Mouse (Mus musculus): ENCODE data around the gene Olfr1324. TPM values are rescaled to one million over a fixed set of nuclear protein-coding genes. Genes with fewer than 3 reads are reported as not detected.
A peak's percentile ranks its signal among the peaks of the same experiment; 100 is the strongest.
"Not testable (repeated sequence)": the region's sequence is repeated elsewhere in the genome, so short reads cannot be mapped to it uniquely, and the experiment has no call there.

The Olfr1324 gene
- total RNA-seq (2017): not detected in 2 replicates

DNA sequence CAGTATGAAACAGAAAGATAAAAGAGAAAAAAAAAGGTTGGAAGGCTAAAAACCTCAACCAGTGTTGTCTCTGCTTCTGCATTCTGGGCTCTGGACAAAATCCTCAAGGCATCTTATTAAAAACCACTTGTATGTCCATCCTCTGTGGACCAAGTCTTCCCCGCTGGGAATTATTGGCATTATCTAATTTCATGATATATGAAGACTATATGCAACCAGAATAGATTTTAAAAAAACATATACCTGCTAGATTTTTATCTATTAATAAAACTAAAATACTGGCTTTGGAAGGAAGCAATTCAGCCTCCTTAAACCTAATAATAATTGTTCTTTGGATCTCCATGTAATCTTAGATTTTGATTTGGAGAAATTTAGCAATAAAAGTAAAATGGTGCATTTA is at the start of gene Olfr1324:
Olfr1324 (minus strand) TSS at position 101 of the 400 bp plus-strand sequence.
- ATAC-seq (replicated peaks in 1 of 2; ENCODE audit: insufficient read depth in 1 of 2, low FRiP score in 2 of 2, low TSS enrichment in 1 of 2, low read depth in 1 of 2, poor library complexity in 2 of 2, severe bottlenecking in 2 of 2): no peak

DNA sequence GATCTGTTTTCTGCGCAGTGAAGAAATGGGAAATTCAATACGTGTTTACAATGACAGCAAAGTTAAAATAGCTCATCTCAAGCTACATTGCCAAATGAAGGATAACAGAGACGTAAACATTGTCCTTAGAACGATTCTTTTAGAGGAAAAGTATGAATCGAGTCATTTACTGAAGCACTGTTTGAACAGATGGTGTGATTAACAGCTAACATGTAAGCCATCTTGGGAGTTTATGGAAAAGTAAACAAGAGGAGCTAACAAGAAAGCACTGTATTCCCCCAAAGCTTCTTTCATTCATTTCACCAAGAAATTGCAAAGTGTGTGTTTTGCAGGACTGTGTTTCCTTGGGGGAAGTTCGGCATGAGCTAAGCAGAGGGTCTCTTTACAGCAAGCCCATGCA is 42.0 kb upstream of the Olfr1324 start:
- ATAC-seq (replicated peaks in 1 of 2; ENCODE audit: insufficient read depth in 1 of 2, low FRiP score in 2 of 2, low TSS enrichment in 1 of 2, low read depth in 1 of 2, poor library complexity in 2 of 2, severe bottlenecking in 2 of 2): not testable (repeated sequence)

DNA sequence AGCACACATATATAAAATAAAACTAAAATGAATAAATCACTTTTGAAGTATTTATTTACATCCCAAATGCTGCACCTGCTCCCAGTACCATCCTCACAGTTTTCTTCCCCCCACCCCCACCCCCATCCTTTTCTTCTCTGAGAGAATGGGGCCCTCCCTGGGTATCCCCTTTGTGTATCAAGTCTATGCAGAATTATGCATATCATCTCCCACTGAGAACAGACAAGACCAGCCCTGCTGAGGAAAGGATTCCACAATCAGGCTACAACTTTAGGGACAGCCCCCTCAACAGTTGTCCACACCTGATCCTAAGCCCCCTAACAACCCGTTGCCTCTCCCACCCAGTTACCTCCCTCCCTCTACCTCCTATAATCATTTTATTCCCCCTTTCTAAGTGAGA is 27.8 kb upstream of the Olfr1324 start:
- ATAC-seq (replicated peaks in 1 of 2; ENCODE audit: insufficient read depth in 1 of 2, low FRiP score in 2 of 2, low TSS enrichment in 1 of 2, low read depth in 1 of 2, poor library complexity in 2 of 2, severe bottlenecking in 2 of 2): no peak

DNA sequence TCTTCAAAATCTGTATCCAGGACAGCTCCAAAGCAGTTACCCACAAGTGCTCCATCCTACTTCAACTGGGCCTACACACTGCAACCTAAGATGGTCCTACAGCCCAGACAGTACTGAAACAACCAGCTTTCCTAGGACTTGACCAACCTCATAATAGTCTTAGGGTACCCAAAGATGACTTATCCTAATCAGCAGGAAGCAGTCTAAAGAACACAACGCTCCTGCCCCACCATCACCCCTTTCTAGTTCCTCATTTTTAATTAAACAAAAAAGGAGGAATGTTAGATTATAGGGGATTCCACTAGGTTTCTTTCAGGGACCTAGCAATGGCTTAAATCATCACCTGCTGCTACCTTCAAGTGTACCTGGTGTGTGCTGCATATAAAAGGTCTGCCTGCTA is 15.1 kb upstream of the Olfr1324 start:
- no peak for ATAC-seq (replicated peaks in 1 of 2; ENCODE audit: insufficient read depth in 1 of 2, low FRiP score in 2 of 2, low TSS enrichment in 1 of 2, low read depth in 1 of 2, poor library complexity in 2 of 2, severe bottlenecking in 2 of 2)

DNA sequence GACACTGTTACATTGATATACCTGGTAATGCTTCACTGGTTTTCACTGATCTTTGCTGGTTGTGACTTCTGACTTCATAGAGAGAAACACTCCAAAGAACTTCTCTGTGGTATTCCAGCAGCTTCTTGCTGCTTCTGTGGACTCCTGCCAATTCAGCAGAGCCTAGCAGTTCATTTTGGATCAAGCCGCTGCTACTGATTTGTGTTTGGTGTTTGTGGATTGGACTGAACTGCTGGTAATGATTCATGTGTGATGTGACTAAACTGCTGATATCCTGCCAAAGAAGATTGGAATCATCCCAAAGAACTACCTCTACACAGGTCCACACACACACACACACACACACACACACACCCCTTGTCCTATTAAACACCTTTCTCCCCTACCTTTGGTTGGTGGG is 14.4 kb upstream of the Olfr1324 start:
- no peak for ATAC-seq (replicated peaks in 1 of 2; ENCODE audit: insufficient read depth in 1 of 2, low FRiP score in 2 of 2, low TSS enrichment in 1 of 2, low read depth in 1 of 2, poor library complexity in 2 of 2, severe bottlenecking in 2 of 2)

DNA sequence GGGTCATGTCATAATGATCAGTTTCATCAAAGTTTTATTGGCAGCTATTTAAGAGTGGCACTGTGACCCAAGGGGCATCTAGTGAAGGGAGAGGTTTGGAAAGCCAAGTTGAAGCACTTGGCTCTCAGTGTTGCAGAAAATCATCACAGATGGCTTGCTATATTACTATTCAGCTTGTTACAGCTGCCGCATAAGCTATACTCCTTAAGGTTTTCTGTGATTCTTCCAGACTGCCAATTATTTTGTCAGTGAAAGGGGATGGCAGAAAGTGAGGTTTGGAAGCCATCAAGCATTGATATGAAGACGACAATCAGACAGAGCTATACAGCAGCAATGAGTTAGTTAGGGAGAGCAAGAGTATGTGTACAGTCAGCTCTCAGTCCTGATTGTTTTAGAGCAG is 4.2 kb upstream of the Olfr1324 start:
- ATAC-seq (replicated peaks in 1 of 2; ENCODE audit: insufficient read depth in 1 of 2, low FRiP score in 2 of 2, low TSS enrichment in 1 of 2, low read depth in 1 of 2, poor library complexity in 2 of 2, severe bottlenecking in 2 of 2): no peak

DNA sequence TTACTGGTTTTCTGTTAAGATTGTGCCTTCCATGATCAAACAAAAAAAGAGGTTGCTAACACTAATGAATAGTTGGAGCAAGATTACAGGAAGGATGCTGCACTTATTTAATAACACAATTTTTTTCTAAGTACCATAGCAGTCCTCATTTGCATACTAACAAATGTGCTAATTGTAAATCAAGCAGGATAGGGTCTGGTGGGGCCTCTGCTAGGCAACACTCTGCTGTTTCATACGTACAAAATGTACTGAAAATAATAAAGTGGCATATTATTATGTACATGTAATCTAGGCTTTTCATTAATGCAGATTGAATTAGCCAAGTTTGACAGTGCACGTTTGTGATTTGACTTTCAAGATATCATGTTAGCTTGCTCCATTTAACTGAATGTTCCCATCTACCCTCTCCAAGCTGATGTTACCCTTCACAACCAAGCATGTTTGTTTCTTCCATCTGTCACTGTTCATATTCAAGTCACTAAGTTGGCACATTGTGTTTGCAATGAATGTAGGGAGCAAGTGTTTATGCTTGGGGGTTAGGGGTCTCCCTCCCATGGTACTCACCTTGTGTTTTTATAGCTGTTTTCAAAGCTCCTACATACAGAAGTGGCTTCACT is 478 bp downstream of the Olfr1324 start:
- no peak for ATAC-seq (replicated peaks in 1 of 2; ENCODE audit: insufficient read depth in 1 of 2, low FRiP score in 2 of 2, low TSS enrichment in 1 of 2, low read depth in 1 of 2, poor library complexity in 2 of 2, severe bottlenecking in 2 of 2)

DNA sequence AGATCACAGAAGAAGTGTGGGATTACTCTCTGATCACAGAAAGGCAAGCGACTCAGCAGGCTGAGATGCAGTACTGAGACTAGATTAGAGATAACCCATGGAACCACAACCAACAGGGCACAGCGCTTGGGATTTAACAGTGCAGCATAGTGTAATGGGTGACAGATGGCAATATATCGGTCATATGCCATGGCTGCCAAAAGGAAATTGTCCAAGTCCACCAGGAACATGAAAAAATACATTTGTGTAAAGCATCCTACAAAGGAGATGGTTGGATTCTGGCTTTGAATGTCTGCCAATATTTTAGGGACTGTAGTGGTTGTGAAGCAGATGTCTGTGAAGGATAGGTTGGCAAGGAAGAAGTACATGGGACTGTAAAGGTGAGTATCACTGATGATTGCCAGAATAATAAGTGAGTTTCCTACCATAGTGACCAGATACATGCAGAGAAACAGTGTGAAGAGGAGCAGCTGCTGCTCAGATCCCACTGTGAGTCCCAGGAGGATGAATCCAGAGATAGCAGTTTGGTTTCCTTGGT is 2.3 kb downstream of the Olfr1324 start:
- ATAC-seq (replicated peaks in 1 of 2; ENCODE audit: insufficient read depth in 1 of 2, low FRiP score in 2 of 2, low TSS enrichment in 1 of 2, low read depth in 1 of 2, poor library complexity in 2 of 2, severe bottlenecking in 2 of 2): no peak

DNA sequence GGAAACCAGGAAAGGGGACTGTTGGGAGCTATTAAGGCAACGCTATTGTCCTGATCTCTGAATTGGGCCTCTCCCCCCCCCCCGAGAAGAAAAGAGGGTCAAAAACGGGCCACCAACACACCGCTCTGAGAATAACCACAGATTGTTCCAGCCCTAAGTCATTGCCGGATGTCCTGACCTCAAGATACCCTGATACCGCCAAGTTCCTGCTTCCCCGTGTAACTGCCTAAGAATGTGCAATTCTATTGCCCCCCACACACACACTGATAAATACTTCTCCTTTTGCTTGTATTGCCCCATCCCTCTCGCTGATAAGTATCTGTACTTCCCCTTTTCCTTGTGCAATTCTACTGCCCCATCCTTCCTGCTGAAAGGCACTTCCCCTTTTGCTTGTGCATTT is 17.9 kb downstream of the Olfr1324 start:
- ATAC-seq (replicated peaks in 1 of 2; ENCODE audit: insufficient read depth in 1 of 2, low FRiP score in 2 of 2, low TSS enrichment in 1 of 2, low read depth in 1 of 2, poor library complexity in 2 of 2, severe bottlenecking in 2 of 2): not testable (repeated sequence)

DNA sequence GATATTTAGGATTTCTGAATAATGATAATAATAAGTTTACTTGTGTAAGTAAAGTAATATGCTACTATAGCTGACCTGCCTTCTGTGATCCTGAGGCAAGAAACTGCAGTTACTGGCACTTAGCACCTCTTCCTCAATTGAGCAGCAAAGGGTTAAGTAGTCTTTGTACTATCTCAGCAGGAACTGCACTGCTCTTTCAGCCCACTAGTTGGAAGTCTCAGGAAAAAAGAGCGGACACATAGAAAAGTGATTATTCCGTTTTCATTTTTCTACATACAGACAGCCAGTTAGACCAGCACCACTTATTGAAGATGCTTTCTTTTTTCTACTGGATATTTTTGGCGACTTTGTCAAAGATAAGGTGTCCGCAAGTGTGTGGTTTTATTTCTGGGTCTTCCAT is 37.7 kb downstream of the Olfr1324 start:
- ATAC-seq (replicated peaks in 1 of 2; ENCODE audit: insufficient read depth in 1 of 2, low FRiP score in 2 of 2, low TSS enrichment in 1 of 2, low read depth in 1 of 2, poor library complexity in 2 of 2, severe bottlenecking in 2 of 2): 0 out of 4 replicates have a peak, but pooled peaks of 1 of the 2 experiments have one; percentile 65

DNA sequence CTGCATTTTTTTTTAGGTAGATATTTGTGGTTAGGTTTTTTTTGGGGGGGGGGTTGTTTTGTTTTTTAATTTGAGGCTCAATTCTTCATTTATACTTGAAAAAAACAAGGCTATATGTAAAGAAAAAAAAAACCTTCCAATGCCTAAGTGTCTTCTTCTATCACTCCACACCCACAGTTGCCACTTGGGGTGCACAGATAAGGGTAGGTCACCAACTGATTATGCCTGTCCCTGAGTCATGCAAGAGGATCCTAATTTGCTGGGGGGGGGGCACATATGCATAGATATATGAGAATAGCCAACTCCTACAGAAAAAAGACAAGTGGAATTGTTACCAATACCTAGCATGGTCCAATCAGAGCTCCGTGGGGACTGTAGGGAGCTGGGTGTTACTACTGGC is 53.3 kb downstream of the Olfr1324 start:
- no peak for ATAC-seq (replicated peaks in 1 of 2; ENCODE audit: insufficient read depth in 1 of 2, low FRiP score in 2 of 2, low TSS enrichment in 1 of 2, low read depth in 1 of 2, poor library complexity in 2 of 2, severe bottlenecking in 2 of 2)
